Mouse (Mus musculus) olfactory bulb, adult 2 months (tissue): ENCODE results near the gene Syngap1.

Experiments
- CTCF ChIP-seq: fragments of 200-500 bp; IDR thresholded peaks from 2 replicates; pipeline ENCODE4 v1.5.1; 2012; ENCODE audit warnings: low read depth, mild to moderate bottlenecking, low read length, moderate library complexity; ENCODE audit not compliant: insufficient read depth
- POLR2A ChIP-seq: fragments of 200-500 bp; IDR thresholded peaks from 2 replicates; pipeline ENCODE4 v1.6.1; 2012; ENCODE audit warnings: mild to moderate bottlenecking, low read depth, low read length, moderate library complexity; ENCODE audit not compliant: insufficient read depth

GRCm38 (mm10) chr17:26941031-26941789, at the start of gene Syngap1:
- TF ChIP-seq CTCF (no peak), POLR2A (no peak)
